Mouse (Mus musculus) lung, postnatal 0 days (tissue): ENCODE measurements around the gene Brms1l. TPM values are rescaled to one million over a fixed set of nuclear protein-coding genes. Genes with fewer than 3 reads are reported as not detected.

ENCODE experiments used
- ATAC-seq: fragments of 200-750 bp; cut with Nextera tagmentation; 2 replicates; pipeline ENCODE4 v1.8.0; 2017; ENCODE audit warnings: moderate library complexity
- DNase-seq: peaks from one replicate; pipeline ENCODE4 v3.0.0-alpha.2; 2016; ENCODE audit warnings: low spot score
- H3K27ac ChIP-seq: fragments of 300-500 bp; sonication (generic); 2 replicates; pipeline ENCODE4 v1.5.1; 2014; ENCODE audit warnings: antibody characterized with exemption, mild to moderate bottlenecking, low read length, mixed read lengths
- H3K27me3 ChIP-seq: fragments of 300-500 bp; sonication (generic); replicated peaks from 2 replicates; pipeline ENCODE4 v1.6.1; 2014; ENCODE audit warnings: low read length, mixed read lengths; ENCODE audit not compliant: insufficient read depth
- H3K36me3 ChIP-seq: fragments of 300-500 bp; sonication (generic); 2 replicates; pipeline ENCODE4 v1.6.1; 2014; ENCODE audit warnings: low read length, mixed read lengths; ENCODE audit not compliant: insufficient read depth
- H3K4me1 ChIP-seq: fragments of 300-500 bp; sonication (generic); 2 replicates; pipeline ENCODE4 v1.6.1; 2014; ENCODE audit warnings: antibody characterized with exemption, low read depth, low read length, mixed read lengths; ENCODE audit not compliant: insufficient read depth
- H3K4me2 ChIP-seq: fragments of 300-500 bp; sonication (generic); replicated peaks from 2 replicates; pipeline ENCODE4 v1.6.1; 2014; ENCODE audit warnings: low read depth, mild to moderate bottlenecking, low read length, moderate library complexity, mixed read lengths
- H3K4me3 ChIP-seq: fragments of 300-500 bp; sonication (generic); 2 replicates; pipeline ENCODE4 v1.5.1; 2014; ENCODE audit warnings: low read depth, low read length
- H3K9ac ChIP-seq: fragments of 300-500 bp; sonication (generic); replicated peaks from 2 replicates; pipeline ENCODE4 v1.6.1; 2014; ENCODE audit warnings: low read depth, mild to moderate bottlenecking
- H3K9me3 ChIP-seq: fragments of 300-500 bp; sonication (generic); 2 replicates; pipeline ENCODE4 v1.6.1; 2016; ENCODE audit warnings: low read length, mixed read lengths
- CTCF ChIP-seq: IDR thresholded peaks from 2 replicates; pipeline ENCODE4 v1.5.1; 2016; ENCODE audit warnings: antibody characterized with exemption, mild to moderate bottlenecking
- EP300 ChIP-seq: IDR thresholded peaks from 2 replicates; pipeline ENCODE4 v1.6.1; 2016; ENCODE audit warnings: antibody characterized with exemption, mild to moderate bottlenecking, control low read depth
- WGBS: fragments of 180-500 bp; shearing (Covaris S2); extraction: QIAGEN DNeasy Blood & Tissue Kit; methylation state at CpG from one replicate; pipeline ENCODE4 v1.1.7; 2014; 5-methylcytosine and 5-hydroxymethylcytosine counted together
- microRNA-seq: library from miRNA; unstranded; fragments of <30 nt; microRNA quantifications from one replicate; pipeline ENCODE4, GENCODE M21; 2016
- polyA plus RNA-seq: library from polyadenylated mRNA; unstranded; fragments of >200 nt; fragmentation: Nextera tagmentation; extraction: Ambion mirVana; gene quantifications from 2 replicates; pipeline ENCODE4 v1.2.1, GENCODE M21; 2015

The Brms1l gene
- polyA plus RNA-seq, 1 experiment from 2014 or later, result 24.9 TPM

- Histone ChIP-seq H3K4me3 (no peak overlapping the region), H3K27ac (no peak overlapping the region), H3K27me3 (no peaks in the 10 kb centered on the region), H3K36me3 (no peaks in the 10 kb centered on the region), H3K4me2 (no peak overlapping the region), H3K9ac (no peak overlapping the region), H3K9me3 (no peaks in the 10 kb centered on the region), H3K4me1 (no peaks in the 10 kb centered on the region)
- DNase-seq, result no peak
- ATAC-seq, result no peak
- TF ChIP-seq EP300 (no peak), CTCF (no peak)
- 67% methylated on average over 8 of the region's 8 CpGs for WGBS
Measured at GRCm38 (mm10) chr12:55916250-55916649, 80.1 kb downstream of the Brms1l start.

- 90% methylated on average over 19 of the region's 19 CpGs for WGBS
- no peak overlapping the region for H3K4me2 ChIP-seq
- no peak overlapping the region for H3K4me3 ChIP-seq
- no peak overlapping the region for H3K27ac ChIP-seq
- DNase-seq (no peak), ATAC-seq (no peak)
- H3K9ac ChIP-seq, result no peak overlapping the region
- no peaks in the 10 kb centered on the region for H3K9me3 ChIP-seq
- H3K27me3 ChIP-seq, result no peaks in the 10 kb centered on the region
- no peaks in the 10 kb centered on the region for H3K4me1 ChIP-seq
- no peak for TF ChIP-seq EP300
- no peak for TF ChIP-seq CTCF
- H3K36me3 ChIP-seq, result no peaks in the 10 kb centered on the region
Measured at GRCm38 (mm10) chr12:55917020-55917419, 80.9 kb downstream of the Brms1l start.

Small RNAs within 50 kb of the gene (microRNA-seq; reads per million reads assigned to microRNA genes)
- 1.2 reads per million for gene Gm23394

Other genes with a start within 250 kb of the Brms1l start
- gene Insm2, start 236.9 kb upstream of the Brms1l start, polyA plus RNA-seq, result 0.08 and 0.10 TPM in 2 replicates
- 10.9 and 13.3 TPM in 2 replicates for gene Ralgapa1, start 15.2 kb upstream of the Brms1l start, polyA plus RNA-seq